Mouse (Mus musculus) G1E (cell line): ENCODE measurements around the gene Tmem266. TPM values are rescaled to one million over a fixed set of nuclear protein-coding genes. Genes with fewer than 3 reads are reported as not detected.

ENCODE experiments used
- ATAC-seq: 2 replicates; pipeline ENCODE4 v1.8.0; 2016; ENCODE audit warnings: mild to moderate bottlenecking; ENCODE audit not compliant: insufficient number of reproducible peaks, poor library complexity, low FRiP score, severe bottlenecking; ENCODE audit errors: extremely low read depth
- DNase-seq: peaks from one replicate; pipeline ENCODE4 v3.0.0; 2012; ENCODE audit warnings: low spot score
- H3K27me3 ChIP-seq: 2 replicates; pipeline ENCODE4 v1.6.1; 2012; ENCODE audit warnings: mild to moderate bottlenecking, low read length, inconsistent platforms; ENCODE audit not compliant: insufficient read depth
- H3K36me3 ChIP-seq: replicated peaks from 2 replicates; pipeline ENCODE3; 2012; ENCODE audit warnings: mild to moderate bottlenecking, inconsistent platforms
- H3K4me1 ChIP-seq: 2 replicates; pipeline ENCODE4 v1.6.1; 2012; ENCODE audit warnings: low read depth, low read length, inconsistent platforms, mixed read lengths; ENCODE audit not compliant: insufficient read depth
- H3K4me3 ChIP-seq: 2 replicates; pipeline ENCODE4 v1.5.1; 2012; ENCODE audit warnings: low read depth, mild to moderate bottlenecking, inconsistent platforms, low read length, moderate library complexity, mixed read lengths
- H3K9me3 ChIP-seq: replicated peaks from 2 replicates; pipeline ENCODE4 v1.6.1; 2012; ENCODE audit warnings: inconsistent platforms
- CTCF ChIP-seq: IDR thresholded peaks from 2 replicates; pipeline ENCODE4 v1.5.1; 2012; ENCODE audit warnings: low read depth, low read length, inconsistent platforms, mixed read lengths
- GATA1 ChIP-seq: IDR thresholded peaks from 2 replicates; pipeline ENCODE4 v1.6.1; 2012; ENCODE audit warnings: borderline replicate concordance, low read length, inconsistent platforms, mixed read lengths
- GATA2 ChIP-seq: IDR thresholded peaks from 2 replicates; pipeline ENCODE4 v1.6.1; 2012; ENCODE audit warnings: low read depth, low read length, inconsistent platforms, borderline replicate concordance
- POLR2AphosphoS5 ChIP-seq: IDR thresholded peaks from 2 replicates; pipeline ENCODE4 v1.6.1; 2012; ENCODE audit warnings: low read depth, low read length, inconsistent platforms; ENCODE audit not compliant: insufficient replicate concordance
- TAL1 ChIP-seq: conservative IDR thresholded peaks from 2 replicates; pipeline ENCODE4 v1.6.1; 2012; ENCODE audit warnings: low read depth, low read length, inconsistent platforms, mixed read lengths
- polyA plus RNA-seq: library from polyadenylated mRNA; stranded (reverse); fragments of >175 nt; gene quantifications from 2 replicates; pipeline ENCODE4 v1.2.3, GENCODE M21; 2012
- total RNA-seq, 2 experiments: library from RNA; stranded (forward) in 1 of 2; stranded (reverse) in 1 of 2; fragments of 200-1000 nt in 1 of 2; fragments of >200 nt in 1 of 2; fragmentation: Nextera tagmentation in 1 of 2; gene quantifications; 2 replicates each; pipeline ENCODE4 v1.2.3; 2014 to 2017

The Tmem266 gene
- total and polyA plus RNA-seq, 3 experiments = 0.02 to 0.05 TPM; not detected in 1

- ATAC-seq (no peak), DNase-seq (no peak)
- H3K4me1 ChIP-seq = no peaks in the 10 kb centered on the region
- H3K9me3 ChIP-seq = no peaks in the 10 kb centered on the region
- TF ChIP-seq CTCF (no peak), GATA2 (no peak), GATA1 (no peak), POLR2AphosphoS5 (no peak), TAL1 (no peak)
- H3K36me3 ChIP-seq = no peaks in the 10 kb centered on the region
- H3K4me3 ChIP-seq = no peak overlapping the region
- peaks cover 11% of the 10 kb centered on the region for H3K27me3 ChIP-seq
Measured at GRCm38 (mm10) chr9:55313619-55314261, 13.0 kb upstream of the Tmem266 start.

DNA sequence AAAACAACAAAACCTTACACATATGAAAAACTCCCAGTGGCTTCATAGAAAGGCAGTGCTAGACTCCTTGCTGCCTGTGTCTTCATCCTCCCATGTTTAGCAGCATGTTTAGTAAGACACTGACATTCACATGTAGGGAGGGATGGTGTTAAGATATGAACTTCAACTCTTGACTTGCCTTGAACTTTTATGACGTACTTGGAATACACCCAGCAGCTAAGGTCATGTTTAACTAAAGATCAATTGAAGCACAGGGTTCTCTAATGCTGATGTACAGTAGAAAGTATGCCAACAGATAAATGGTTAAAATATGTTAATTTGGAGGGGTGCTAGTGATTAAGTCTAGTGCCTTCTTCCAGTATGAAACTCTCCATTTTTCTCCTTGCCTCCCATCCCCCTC, 4.1 kb upstream of the Tmem266 start:
- no peaks in the 10 kb centered on the region for H3K36me3 ChIP-seq
- ATAC-seq (no peak), DNase-seq (no peak)
- peaks cover 7% of the 10 kb centered on the region; the same call in 1 of the 2 replicates for H3K4me1 ChIP-seq
- TF ChIP-seq GATA1 (no peak), GATA2 (no peak), TAL1 (no peak), CTCF (no peak), POLR2AphosphoS5 (no peak)
- no peaks in the 10 kb centered on the region for H3K9me3 ChIP-seq
- no peak overlapping the region for H3K4me3 ChIP-seq
- peaks cover 26% of the 10 kb centered on the region for H3K27me3 ChIP-seq

DNA sequence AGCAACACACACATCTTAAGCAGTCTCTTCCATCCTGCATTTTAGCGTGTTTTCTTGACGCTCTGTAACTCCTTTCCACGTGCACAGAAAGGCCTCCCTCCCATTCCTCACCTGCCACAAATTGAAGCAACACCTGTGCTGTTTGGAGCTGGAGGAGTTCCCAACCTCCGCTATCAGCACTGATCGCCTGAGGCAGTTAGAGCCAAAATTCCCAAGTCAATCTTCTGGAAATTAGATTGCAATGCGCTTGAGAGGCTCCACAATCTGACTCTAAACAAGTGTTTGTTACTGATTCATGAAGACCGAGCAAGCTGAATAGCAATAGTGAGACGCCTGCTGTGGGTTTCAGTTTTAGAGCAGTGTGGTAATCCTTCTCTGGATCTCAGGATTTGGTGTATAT, 2.6 kb upstream of the Tmem266 start:
- H3K9me3 ChIP-seq = no peaks in the 10 kb centered on the region
- DNase-seq (no peak), ATAC-seq (no peak)
- H3K27me3 ChIP-seq = peaks cover 26% of the 10 kb centered on the region
- H3K4me3 ChIP-seq = no peak overlapping the region
- no peak for TF ChIP-seq CTCF
- no peak for TF ChIP-seq GATA2
- TF ChIP-seq POLR2AphosphoS5 = no peak
- no peak for TF ChIP-seq GATA1
- no peak for TF ChIP-seq TAL1
- peaks cover 7% of the 10 kb centered on the region; the same call in 1 of the 2 replicates for H3K4me1 ChIP-seq
- no peaks in the 10 kb centered on the region for H3K36me3 ChIP-seq

GRCm38 (mm10) chr9:55324516-55324915, 2.2 kb upstream of the Tmem266 start:
- H3K9me3 ChIP-seq = no peaks in the 10 kb centered on the region
- H3K27me3 ChIP-seq = peaks cover 26% of the 10 kb centered on the region
- DNase-seq = no peak
- H3K36me3 ChIP-seq = no peaks in the 10 kb centered on the region
- peaks cover 7% of the 10 kb centered on the region; the same call in 1 of the 2 replicates for H3K4me1 ChIP-seq
- no peak for TF ChIP-seq GATA2
- no peak for TF ChIP-seq POLR2AphosphoS5
- TF ChIP-seq CTCF = no peak
- TF ChIP-seq TAL1 = no peak
- H3K4me3 ChIP-seq = no peak overlapping the region
- no peak for ATAC-seq

DNA sequence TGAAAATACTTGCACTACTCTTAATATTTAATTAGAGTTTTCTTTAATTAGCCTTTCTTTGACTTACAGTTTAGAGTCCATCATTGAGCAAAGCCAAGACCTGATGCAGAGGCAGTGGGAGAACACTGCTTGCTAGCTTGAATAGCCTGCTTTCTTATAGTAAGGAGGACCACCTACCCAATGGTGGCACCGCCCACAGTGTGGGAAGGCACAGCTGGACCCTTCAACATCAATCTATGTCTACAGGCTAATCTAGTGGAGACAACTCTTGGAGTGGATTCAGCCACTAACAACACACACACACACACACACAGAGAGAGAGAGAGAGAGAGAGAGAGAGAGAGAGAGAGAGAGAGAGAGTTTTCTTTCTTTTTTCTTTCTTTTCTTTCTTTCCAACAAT, 1.7 kb upstream of the Tmem266 start:
- no peaks in the 10 kb centered on the region for H3K36me3 ChIP-seq
- DNase-seq (no peak), ATAC-seq (no peak)
- no peak overlapping the region for H3K4me3 ChIP-seq
- H3K27me3 ChIP-seq = peaks cover 26% of the 10 kb centered on the region
- TF ChIP-seq POLR2AphosphoS5 (no peak), TAL1 (no peak), CTCF (no peak), GATA1 (no peak), GATA2 (no peak)
- H3K9me3 ChIP-seq = no peaks in the 10 kb centered on the region
- peaks cover 7% of the 10 kb centered on the region; the same call in 1 of the 2 replicates for H3K4me1 ChIP-seq

- Histone ChIP-seq H3K27me3 (peaks cover 30% of the 10 kb centered on the region), H3K36me3 (no peaks in the 10 kb centered on the region), H3K4me1 (peaks cover 7% of the 10 kb centered on the region; the same call in 1 of the 2 replicates), H3K9me3 (no peaks in the 10 kb centered on the region), H3K4me3 (peak overlapping the region; percentile 68; the same call in 1 of the 2 replicates)
- TF ChIP-seq GATA2 (no peak), TAL1 (no peak), GATA1 (no peak), CTCF (no peak), POLR2AphosphoS5 (no peak)
- ATAC-seq = no peak
- no peak for DNase-seq
Measured at GRCm38 (mm10) chr9:55325564-55326514, 874 bp upstream of the Tmem266 start.
